Mouse (Mus musculus) lung, postnatal 14 days (tissue): ENCODE data around the gene Sarm1.
"Not testable (repeated sequence)": the region's sequence is repeated elsewhere in the genome, so short reads cannot be mapped to it uniquely, and the experiment has no call there.

Experiments used
- DNase-seq: peaks from one replicate; pipeline ENCODE4 v3.0.0; 2021

The Sarm1 gene

GRCm38 (mm10) chr11:78497544-78498522 lies at the start of gene Sarm1:
Gene Sarm1 (minus strand): TSS chr11:78497754.
- peak; percentile 92 for DNase-seq

GRCm38 (mm10) chr11:78545181-78545580 lies 47.6 kb upstream of the Sarm1 start:
- no peak for DNase-seq

- DNase-seq, result no peak
Measured at GRCm38 (mm10) chr11:78544449-78545111, 47.0 kb upstream of the Sarm1 start.

- peak; percentile 51 for DNase-seq
Measured at GRCm38 (mm10) chr11:78540358-78540757, 42.8 kb upstream of the Sarm1 start.

- no peak for DNase-seq
Measured at GRCm38 (mm10) chr11:78536690-78537084, 39.1 kb upstream of the Sarm1 start.

GRCm38 (mm10) chr11:78536080-78536689 lies 38.6 kb upstream of the Sarm1 start, which contains the start of the genes Tnfaip1 and Ift20:
Gene Tnfaip1 (minus strand): TSS chr11:78536332.
Gene Ift20 (plus strand): TSS chr11:78536361.
- peak; percentile 96 for DNase-seq

- DNase-seq, result peak; percentile 35
Measured at GRCm38 (mm10) chr11:78535376-78536079, 38.0 kb upstream of the Sarm1 start.

GRCm38 (mm10) chr11:78534516-78534915 lies 37.0 kb upstream of the Sarm1 start:
- no peak for DNase-seq

GRCm38 (mm10) chr11:78531515-78531914 lies 34.0 kb upstream of the Sarm1 start:
- DNase-seq, result not testable (repeated sequence)

- DNase-seq, result peak; percentile 61
Measured at GRCm38 (mm10) chr11:78531046-78531445, 33.5 kb upstream of the Sarm1 start.

GRCm38 (mm10) chr11:78530001-78530400 lies 32.4 kb upstream of the Sarm1 start:
- no peak for DNase-seq

- no peak for DNase-seq
Measured at GRCm38 (mm10) chr11:78528714-78529113, 31.2 kb upstream of the Sarm1 start.

GRCm38 (mm10) chr11:78524838-78525237 lies 27.3 kb upstream of the Sarm1 start:
- peak; percentile 55 for DNase-seq

- peak; percentile 56 for DNase-seq
Measured at GRCm38 (mm10) chr11:78523241-78523955, 25.8 kb upstream of the Sarm1 start.

GRCm38 (mm10) chr11:78522481-78522997 lies 25.0 kb upstream of the Sarm1 start:
- peak; percentile 28 for DNase-seq

GRCm38 (mm10) chr11:78521880-78522279 lies 24.3 kb upstream of the Sarm1 start:
- DNase-seq, result peak; percentile 43

GRCm38 (mm10) chr11:78518931-78519330 lies 21.4 kb upstream of the Sarm1 start:
- no peak for DNase-seq

- no peak for DNase-seq
Measured at GRCm38 (mm10) chr11:78515549-78516325, 18.2 kb upstream of the Sarm1 start.

GRCm38 (mm10) chr11:78513106-78513790 lies 15.7 kb upstream of the Sarm1 start:
- no peak for DNase-seq
